Mouse (Mus musculus) small intestine, adult 2 months (tissue): ENCODE data around the gene Cd300lb.

Experiments used
- CTCF ChIP-seq: fragments of 200-500 bp; IDR thresholded peaks from 2 replicates; pipeline ENCODE4 v1.5.1; 2012; ENCODE audit warnings: low read depth, mild to moderate bottlenecking, control low read depth, inconsistent platforms, low read length, moderate library complexity, mixed read lengths; ENCODE audit not compliant: insufficient replicate concordance, insufficient read length; ENCODE audit errors: extremely low read depth
- POLR2A ChIP-seq: fragments of 200-500 bp; IDR thresholded peaks from 2 replicates; pipeline ENCODE4 v1.6.1; 2012; ENCODE audit warnings: low read depth, mild to moderate bottlenecking, control low read depth, inconsistent platforms, low read length, moderate library complexity

GRCm38 (mm10) chr11:114876621-114877020 lies 57.6 kb downstream of the Cd300lb start:
- TF ChIP-seq CTCF, result no peak
- no peak for TF ChIP-seq POLR2A
